Mouse (Mus musculus): ENCODE results near the gene Tcf7l1.
A peak's percentile ranks its signal among the peaks of the same experiment; 100 is the strongest.

Gene Tcf7l1

DNA sequence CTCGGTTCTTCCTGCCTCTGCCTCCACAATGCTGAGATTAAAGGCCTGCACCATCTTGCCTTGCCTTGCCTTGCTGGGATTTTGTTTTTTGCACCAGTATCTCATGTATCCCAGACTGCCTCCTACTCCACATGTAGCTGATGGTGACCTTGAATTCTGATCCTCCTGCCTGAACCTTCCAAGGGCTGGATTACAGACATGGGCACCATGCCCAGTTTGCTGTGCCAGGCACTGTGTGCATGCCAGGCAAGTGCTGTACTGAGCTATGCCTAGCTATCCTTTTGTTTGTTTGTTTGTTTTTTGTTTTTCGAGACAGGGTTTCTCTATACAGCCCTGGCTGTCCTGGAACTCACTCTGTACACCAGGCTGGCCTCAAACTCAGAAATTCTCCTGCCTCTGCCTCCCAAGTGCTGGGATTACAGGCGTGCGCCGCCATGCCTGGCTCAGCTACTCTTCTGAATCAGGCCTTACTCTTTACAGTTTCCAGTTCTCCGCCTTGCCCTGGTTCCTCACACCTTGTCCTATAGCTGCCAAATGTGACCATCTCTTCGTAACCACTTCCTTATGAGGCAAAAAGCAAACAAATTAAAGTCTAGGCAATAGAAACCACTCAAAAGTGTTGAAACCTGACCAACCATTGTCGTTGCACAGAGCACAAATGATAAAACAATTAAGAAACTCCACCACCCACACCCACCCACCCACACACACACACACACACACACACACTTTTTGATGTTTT lies 165.2 kb downstream of the Tcf7l1 start:
- DNase-seq (ENCODE audit: low read depth, low spot score) = no peak

DNA sequence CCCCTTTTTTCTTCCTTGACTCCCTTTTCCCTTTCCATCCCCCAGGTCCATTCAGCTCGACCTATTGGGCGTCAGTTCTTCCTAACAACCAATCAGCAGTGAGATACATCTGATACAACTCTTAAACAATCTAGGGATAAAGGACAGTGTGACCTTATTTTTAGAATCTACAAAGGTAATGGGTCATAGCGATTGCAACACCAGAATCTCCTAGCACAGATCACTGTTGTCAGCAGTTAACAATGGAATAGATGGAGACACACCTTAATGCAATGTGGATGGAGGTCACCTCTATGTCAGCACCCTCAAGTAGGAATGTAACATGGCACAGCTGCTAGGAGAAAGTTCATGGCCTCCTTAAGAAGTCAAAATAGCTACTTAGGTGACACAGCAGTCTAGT lies 166.1 kb downstream of the Tcf7l1 start:
- DNase-seq (ENCODE audit: low read depth, low spot score) = no peak

DNA sequence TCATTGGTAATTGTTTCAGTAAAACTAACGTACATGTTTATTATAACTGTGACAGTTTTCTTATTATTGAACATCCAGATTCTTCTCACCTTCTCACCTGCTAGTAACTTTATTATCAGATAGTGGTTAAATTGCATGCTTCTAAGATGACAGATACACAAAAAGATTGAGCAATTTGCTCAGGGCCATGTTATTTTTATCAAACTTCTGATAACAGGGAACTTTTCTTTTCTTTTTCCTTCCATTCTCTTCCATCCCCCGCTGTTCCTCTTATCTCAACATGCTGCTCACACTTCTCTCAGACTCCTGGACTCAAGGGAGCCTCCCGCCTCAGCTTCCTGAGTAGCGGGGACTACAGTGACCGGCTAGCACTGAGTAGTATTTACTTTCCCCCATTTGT lies 168.1 kb downstream of the Tcf7l1 start:
- no peak for DNase-seq (ENCODE audit: low read depth, low spot score)

DNA sequence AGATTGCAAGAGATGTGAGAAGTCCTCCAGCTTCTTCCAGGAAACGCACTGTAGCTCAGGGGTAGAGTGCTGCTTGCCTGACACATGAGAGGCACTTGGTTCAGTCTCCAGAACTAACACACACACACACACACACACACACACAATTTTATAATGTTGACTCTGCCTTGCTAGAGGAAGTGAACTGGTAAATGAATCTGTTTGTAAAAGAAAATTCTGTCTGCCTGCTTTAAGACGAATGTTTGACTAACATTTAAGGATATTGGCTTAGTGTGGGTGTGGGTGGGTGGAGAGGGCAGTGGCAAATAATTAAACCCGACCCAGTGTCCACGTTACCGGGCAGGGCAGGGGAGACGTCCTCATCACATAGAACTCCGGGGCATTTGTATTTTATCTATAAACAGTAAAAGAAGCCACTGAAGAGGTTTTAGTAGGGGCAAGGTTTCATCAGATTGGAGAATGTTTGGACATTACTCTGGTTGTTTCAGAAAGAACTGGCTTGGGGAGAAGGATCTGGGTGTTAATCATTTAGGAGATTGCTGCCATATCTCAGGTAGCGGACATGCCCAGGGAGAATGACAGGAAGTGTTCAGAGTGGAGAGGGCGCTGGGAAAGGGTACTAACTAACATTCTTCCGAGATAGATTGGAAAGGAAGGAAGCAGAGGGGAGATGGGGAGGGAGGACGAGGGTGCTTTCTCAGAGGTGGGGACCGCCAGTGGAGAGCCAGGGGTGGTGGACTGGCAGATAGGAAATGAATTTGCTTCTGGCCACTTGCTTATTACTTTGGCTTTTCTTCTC lies 169.1 kb downstream of the Tcf7l1 start:
- DNase-seq (ENCODE audit: low read depth, low spot score) = no peak

DNA sequence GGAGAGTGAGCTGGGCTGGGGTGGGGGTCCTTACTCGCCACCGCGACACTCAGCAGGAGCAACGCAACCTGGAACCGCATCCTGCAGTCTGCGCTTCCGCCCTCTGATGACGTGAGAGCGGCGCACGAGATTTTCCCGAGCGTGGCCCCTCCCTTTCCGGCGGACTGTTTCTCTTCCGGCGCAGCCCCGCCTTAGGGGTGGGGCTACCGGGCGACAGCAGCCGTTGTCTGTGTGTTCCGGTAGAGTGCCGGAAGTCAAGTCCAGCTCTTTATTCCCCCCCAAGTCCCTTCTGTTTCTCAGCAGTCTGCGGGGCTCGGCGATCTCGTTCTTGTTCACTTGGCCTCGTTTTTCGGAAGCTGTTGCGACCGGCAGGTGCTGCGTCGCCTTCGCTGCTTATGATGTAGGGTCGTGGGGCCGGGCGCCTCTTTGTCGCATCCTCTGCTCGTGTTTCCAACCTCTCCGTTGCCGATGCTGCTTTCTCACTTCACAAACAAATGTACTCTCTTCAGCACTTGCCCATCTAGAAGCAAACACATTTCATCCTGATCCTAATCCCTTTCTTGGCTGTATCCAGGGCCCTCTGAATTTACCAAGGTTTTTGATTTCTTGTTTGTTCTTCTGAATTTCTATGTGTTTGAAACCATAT lies 172.3 kb downstream of the Tcf7l1 start, which contains the start of gene Tgoln1:
TSS of gene Tgoln1 (minus strand) at position 358 of the 646 bp plus-strand sequence.
- peak; percentile 86 for DNase-seq (ENCODE audit: low read depth, low spot score)

DNA sequence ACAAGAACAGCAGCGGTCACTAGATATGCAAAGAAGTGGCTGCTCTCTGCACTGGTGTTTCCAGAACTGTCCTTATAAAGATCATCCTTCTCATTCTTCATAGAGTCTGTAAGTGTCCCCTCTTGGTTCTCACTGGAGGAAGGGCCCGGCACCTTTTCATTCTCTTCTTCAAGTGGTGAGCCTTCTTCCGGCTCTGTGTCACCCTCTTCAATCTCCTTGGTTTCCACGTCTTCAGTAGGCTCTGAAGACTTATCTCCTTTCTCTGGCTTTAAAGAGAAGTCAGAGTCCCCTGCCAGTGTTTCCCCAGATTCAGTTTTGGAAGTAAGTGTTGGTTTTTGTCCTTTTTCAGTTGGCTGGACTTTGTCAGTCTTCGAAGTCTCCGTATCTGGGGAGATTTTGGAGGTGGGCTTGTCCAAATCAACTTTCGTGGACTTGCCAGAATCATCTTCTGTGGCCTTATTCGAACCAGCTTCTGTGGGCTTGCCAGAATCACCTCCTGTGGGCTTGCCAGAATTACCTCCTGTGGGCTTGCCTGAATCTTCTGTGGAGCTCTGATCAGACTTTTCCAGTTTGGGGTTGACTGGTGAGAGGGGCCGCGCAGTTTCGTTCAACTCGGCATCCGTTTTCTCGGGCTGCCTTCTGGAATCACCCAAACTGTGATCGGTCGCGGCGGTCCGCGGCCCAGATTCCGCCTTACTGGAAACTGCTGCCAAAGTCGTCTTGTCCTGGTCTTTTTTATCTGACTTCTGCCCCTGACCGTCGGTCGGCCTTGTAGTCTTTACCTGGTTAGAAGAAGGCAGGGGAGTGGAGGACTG lies 173.3 kb downstream of the Tcf7l1 start:
- DNase-seq (ENCODE audit: low read depth, low spot score) = no peak

DNA sequence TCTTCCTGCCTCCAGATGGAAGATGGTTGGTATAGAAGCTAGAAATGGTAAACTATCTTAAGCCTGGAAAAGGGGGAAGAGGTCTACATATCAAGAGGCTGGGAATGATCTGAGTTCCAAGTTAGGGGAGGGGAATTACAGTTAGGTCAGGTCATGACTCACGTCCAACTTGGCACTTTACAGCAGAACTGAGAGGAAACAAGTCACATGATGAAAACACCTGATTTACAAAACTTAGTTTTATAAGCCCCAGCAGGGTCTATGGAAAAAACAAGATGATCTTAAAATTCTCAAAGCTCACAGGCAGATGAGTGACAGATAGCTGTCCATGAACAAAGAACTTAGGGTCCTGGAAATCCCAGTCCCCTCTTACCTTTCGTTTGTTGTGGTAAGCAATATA lies 173.9 kb downstream of the Tcf7l1 start:
- DNase-seq (ENCODE audit: low read depth, low spot score) = no peak

DNA sequence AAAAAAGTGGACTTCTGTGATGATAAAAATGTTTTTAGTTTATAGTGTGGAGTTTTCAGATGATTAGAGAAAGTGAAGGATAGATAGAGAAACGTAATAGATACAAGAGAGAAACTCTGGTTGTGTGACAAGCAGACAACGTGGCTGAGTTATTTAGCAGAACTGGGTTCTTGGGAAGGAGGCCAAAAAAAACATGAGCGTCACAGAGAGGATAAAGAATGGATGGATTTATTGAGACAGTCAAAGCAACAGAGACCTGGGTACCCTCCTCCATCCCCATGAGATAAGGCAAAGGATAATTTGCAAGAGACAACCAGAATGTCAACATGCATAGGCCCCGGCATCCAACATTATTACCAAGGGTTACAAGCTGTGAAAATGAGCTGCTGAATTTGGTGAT lies 178.8 kb downstream of the Tcf7l1 start:
- no peak for DNase-seq (ENCODE audit: low read depth, low spot score)

DNA sequence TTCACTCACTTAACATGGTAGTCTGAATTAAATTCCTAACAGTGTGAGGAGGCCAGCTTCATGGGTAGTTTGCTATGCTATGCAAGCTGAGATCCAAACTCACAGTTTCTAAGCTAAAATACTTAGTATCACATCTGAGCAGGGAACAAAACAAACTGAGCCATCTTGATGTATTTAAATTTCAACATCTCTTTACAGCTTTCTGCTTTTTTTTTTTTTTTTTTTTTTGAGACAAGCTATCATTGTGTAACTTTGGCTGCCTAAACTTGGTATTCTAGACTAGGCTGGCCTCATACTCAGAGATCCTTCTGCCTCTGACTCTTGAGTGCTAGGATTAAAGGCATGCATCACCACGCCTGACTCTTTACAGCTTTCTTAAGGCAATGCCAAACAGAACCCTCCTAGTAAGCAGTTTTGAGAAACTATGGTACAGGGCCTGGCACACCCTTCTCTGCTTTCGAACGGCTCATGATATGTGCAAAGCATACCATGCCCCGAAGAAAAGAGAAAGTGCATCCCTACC lies 180.3 kb downstream of the Tcf7l1 start:
- no peak for DNase-seq (ENCODE audit: low read depth, low spot score)

DNA sequence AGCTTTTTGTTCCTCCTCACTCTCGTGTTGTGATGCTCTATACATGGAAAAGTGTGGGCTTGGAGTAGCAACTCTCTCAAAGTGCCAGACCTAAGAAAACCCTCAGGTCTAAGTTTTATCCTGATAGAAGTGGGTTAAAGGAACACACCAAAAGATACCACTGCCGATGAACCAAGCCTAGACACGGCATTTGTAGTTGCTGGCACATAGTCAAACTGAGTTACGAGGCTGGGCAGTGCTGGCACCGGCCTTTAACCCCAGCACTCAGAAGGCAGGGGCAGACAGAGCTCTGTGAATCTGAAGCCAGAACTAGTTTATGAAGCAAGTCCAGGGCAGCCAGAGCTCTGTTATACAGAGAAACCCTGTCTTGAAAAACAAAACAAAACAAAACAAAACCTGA lies 181.4 kb downstream of the Tcf7l1 start:
- no peak for DNase-seq (ENCODE audit: low read depth, low spot score)

DNA sequence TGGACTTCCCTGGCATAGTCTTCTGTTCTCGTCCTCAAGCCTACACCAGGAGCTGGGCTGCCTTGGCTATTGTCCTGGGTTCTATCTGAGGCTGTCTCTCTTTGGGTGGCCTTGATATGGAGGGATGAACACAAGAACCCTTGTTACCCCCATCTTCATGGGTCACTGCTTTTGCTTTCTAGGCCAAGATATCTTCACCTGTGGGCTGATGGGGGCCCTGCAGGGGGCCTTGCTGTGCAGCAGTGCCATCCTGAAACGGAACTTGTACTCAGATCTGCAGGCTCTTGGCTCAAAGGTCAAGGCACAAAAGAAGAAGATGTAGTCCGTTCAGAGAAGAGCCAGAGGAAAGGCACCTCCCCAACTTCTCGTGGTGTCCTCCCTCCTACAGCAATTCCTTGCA lies 182.0 kb downstream of the Tcf7l1 start:
- DNase-seq (ENCODE audit: low read depth, low spot score) = no peak

DNA sequence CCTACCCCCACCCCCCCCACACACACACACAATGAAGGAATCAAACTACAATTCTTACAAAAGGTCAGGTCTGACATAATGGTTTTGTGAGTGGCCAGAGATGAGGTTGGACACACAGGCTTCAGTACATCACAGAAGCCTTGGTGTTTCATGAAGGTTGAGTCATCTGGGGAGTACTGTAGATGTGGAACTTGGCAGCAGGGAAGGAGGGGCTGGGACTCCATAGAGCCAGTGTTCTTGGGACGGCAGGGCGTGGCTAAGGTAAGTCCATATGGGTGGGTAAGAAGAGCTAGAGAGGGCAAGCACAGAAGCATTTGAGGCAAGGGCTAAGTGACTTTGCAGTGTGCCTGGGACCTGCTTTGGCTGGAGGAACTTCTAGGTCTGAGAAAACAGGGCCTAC lies 185.0 kb downstream of the Tcf7l1 start:
- no peak for DNase-seq (ENCODE audit: low read depth, low spot score)

DNA sequence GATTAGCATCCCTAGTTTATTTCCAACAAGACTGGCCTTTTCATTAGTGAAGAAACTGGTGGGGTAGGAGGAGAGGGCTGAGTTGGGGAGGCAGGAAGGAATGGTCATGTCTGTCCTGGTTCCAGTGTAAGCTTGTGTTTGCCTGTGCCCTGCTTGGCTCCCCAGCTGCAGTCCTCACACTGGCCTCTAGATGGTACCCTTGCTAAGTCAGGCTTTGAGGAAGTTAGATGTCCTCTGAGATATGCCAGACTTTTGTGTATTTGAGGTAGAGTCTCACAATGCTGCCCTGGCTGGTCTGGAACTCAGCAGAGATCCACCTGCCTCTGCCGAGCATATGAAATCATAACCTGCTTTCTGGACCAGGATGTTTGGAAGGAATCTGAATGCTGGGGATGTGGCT lies 187.3 kb downstream of the Tcf7l1 start:
- DNase-seq (ENCODE audit: low read depth, low spot score) = no peak

DNA sequence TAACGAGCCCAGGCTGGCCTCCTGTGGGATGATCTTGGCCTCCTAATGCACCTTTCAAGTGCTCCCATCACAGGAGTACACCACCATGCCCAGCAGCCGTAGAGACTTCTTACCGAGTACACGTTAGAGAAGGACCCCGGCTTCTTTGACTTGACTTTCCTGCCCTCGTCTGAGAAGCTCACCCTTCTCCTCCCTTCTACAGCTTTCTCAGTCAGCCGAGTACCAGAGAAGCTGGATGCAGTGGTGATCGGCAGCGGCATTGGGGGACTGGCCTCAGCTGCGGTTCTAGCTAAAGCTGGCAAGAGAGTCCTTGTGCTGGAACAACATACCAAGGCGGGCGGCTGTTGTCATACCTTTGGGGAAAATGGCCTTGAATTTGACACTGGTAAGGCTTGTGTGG lies 188.3 kb downstream of the Tcf7l1 start:
- no peak for DNase-seq (ENCODE audit: low read depth, low spot score)

DNA sequence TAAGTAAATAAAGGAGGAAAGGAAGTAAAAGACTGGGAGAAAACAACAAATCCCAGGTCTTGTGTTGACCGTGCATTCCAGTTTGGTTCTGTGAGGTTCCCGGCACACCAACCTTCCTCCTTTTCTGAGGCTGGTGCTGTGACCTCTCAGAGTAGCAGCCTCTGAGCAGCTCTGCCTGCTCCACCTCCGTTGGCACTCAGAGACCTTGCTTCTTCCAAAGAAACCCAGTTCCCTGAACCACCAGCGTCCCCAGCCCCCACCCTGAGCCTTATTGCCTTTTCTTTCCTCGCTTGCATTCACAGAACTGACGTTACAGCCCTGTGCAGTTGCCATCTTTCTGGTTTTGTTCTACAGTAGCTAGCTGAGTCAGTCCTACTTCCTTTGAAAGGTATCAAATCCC lies 188.8 kb downstream of the Tcf7l1 start:
- no peak for DNase-seq (ENCODE audit: low read depth, low spot score)

DNA sequence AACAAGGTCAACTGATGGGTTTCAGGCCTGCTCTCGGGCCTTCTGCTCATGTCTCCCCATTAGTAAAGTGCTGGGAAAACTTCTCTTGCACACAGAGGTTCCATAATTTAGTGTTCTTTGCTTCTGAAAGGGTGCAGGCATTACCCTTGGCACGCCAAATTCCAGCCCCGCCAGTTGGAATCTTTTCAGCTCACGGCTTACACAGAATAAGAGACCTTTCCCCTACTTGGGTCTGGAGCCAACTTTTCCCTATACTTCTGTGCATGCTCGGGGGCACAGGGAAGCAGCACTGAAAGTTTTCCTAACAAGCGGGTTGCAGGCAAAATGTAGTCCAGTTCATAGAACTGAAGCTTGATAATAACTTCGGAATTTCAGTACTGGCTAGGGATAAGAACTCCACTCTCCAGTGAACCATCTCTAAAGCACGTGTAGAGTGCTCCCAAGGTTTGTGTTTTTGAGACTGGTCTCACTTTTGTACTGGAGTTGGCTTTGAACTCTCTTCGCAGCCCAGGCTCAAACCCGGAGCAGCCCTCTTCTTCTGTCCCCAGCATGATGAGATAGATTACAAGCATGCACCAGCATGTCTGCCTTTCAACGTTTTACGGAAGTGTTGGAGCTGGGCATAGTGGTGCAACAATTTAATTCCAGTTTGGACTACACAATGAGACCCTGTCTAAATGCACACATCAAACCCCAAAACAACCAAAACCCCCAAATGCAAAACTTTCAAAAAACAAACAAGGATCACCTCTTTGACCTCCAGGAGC lies 190.1 kb downstream of the Tcf7l1 start:
- DNase-seq (ENCODE audit: low read depth, low spot score) = no peak

DNA sequence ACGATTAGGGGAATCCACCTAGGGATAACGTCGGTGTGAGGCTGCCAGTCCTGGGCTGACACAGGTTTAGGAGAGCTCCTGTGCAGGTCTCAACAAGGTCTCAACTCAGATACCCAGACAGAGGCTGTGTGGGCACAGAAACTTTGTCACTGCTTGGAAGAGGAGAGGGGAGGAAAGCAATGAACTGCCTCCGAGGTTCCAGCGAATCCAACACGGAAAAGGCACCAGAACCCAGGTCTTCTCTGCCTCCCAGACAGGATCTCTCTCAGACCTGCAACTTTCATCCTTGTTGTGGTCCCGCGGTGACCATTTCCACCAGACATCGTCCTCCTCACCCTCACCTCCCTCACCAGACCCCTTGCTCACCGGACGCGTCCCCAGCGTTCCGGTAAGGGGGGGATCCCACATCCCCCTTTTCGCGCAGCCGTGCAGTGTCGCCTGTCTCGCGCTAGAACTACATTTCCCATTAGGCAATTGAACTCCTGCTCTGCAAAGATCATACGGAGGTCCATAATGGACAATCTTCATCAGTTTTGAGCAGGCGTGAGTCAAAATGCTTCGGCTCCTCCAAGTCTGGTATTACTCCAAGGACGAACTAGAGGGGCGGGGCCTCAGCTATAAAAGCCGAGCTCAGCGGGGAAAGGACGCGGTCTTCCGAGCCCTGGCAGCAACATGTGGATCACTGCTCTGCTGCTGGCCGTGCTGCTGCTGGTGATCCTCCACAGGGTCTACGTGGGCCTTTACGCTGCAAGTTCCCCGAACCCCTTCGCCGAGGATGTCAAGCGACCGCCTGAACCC lies 190.9 kb downstream of the Tcf7l1 start, which contains the start of the genes Elmod3 and Retsat:
TSS of gene Elmod3 (minus strand) at position 458 of the 798 bp plus-strand sequence.
TSS of gene Retsat (plus strand) at position 520 of the 798 bp plus-strand sequence.
- DNase-seq (ENCODE audit: low read depth, low spot score) = peak; percentile 93

DNA sequence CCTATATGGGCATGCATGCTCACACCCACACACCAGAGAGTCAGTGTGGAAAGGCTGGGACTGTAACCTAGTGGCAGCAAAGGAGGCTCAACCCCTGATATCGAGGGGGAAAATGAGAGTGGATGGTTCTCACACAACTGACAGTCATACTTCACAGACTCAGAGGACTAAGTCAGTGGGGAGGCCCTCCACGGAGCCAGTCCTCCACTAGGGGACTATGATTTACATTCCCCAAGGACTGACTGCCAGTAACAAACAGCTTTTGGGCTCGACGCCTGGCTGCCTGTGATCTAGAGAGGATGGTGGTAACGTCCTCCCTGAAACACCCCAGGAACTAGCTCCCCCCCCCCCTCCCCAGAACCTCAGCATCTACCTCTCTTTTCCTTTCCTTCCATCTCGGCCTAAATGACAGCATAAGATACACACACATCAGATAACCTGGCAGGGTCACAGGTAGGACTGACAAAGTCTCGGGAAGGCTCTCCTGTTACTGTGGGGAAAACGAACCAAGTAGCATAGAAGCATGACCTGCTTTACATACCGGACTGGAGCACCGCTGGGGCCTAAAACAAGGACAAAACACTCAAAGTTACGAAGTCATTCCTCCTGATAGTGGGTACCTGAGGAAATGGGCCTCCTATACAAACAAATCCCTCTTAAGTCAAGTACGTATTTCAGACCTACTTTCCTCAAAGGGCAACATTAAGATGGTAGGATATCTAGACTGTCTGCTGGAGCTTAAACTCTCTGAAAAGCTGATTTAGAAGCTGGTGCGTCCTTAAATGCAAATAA lies 191.8 kb downstream of the Tcf7l1 start:
- DNase-seq (ENCODE audit: low read depth, low spot score) = no peak

DNA sequence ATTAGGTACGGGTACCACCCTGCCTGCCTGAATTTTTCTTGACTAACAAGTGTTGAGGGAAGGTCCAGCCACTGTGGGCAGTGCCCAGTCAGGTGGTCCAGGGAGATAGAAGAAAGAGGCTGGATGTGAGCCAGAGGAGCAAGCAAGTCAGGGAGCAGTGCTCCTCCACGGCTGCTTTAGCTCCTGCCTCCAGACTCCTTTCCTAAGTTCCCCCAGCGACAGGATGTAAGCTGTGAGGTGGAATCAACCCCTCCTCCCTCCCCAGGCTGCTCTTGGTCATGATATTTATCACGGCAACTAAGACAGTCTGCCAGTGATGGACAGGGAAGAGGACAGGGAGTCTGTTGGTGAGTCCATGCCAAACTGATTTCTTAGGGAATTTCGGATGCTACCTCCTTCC lies 195.1 kb downstream of the Tcf7l1 start:
- no peak for DNase-seq (ENCODE audit: low read depth, low spot score)

Data from retina, adult 2 months (tissue).